Mouse (Mus musculus): ENCODE data around the gene Arhgap21.

Arhgap21 gene

DNA sequence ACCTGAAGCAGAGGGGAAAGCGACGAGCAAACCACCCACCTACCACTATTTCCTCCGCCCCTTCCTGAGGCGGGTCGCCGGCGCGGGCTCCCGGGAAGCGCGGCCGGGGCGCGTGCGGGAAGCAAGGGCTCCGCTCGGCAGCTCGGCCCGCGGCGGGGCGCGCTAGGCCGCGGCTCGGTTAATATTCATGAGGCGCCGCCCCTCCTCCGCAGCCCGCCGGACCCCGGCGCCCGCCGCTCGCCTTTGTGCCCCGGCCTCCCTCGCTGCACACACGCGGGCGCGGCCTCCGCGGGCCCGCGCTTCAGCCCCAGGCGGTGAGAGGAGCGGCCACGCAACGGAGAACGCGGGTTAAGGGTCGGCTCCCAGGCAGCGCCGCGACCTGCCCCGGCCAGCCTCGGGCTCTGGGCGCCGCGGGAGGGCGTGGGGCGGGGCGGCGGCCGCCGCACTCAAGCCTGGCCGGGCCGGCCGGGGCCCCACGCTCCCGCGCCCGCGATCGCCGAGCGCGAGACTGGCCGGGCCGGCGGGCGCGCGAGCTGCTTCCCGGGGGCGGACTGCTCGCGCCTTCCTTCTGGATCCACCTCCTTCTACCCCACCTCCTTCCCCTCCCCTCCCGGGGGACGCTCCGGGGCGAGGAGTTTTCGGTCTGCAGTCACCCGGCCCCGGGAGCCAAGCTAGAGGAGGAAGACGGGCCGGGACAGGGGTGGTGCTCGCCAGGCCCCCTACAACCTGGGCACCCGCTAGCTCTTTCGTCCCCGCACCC, at the start of gene Arhgap21:
Arhgap21 (minus strand) TSS at position 441 of the 760 bp plus-strand sequence.
- DNase-seq (ENCODE audit: low read depth): peak; percentile 89

DNA sequence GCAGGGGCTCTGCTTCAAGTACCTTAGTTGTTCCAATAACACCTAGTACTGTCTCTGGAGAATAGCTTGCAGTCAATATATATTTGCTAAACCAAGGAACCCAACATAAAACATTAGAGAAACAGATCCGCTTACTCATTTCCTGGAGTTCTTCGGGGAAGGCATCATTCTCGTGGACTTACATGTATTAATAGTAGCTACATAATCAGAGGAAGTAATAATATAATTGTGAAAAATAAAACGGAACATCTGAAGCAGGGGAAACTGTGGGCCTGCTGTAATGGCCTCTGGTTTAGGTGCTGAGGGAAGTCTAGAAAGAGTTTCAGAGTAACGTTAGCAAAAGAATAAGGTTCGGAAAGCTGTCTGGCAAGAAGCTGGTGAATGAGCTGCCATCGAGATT, 47.9 kb upstream of the Arhgap21 start:
- no peak for DNase-seq (ENCODE audit: low read depth)

DNA sequence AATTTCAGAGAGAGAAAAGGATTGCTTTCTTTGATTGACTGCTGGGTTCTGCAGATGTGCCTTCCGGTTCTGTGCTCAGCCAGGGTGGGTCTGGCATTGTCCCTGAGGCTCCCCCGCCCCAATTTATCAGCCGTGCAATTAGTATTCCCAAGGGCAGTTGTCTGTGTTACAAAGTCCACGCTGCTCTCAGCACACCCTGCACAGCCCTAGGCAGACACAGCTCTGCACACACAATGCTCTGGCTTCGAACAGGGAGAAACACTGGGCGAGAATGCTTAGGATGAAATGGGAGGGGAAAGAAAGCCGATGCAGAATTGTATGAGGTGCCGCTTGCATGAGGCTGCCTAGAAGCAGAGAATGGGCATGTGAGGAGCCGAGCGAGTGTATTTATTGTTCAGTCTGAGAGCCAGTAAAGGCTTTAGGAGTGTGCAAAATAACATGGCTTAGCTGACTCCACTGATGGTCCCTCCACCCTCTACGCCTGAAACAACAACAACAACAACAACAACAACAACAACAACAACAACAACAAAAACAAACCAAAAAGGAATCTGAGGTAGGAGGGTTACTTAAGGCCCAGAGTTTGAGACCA, 42.2 kb upstream of the Arhgap21 start:
- no peak for DNase-seq (ENCODE audit: low read depth)

DNA sequence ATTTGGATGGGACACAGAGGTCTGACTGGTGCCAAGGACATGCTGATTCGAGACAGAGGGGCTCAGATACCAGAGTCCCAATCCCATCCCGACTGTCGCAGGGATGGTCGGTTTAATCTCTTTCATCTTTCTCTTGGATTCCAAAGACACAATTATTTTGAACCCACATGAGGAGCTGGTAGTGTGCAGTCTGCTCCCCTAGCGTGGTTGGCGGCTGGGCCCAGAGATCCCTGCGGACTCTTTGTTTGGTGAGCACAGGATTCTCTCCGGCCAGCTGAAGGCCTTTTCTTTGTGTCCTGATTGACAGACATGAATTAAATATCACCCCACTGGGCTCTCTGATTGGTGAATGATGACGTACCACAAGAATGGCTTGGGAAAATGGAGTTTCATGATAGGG, 41.5 kb upstream of the Arhgap21 start:
- DNase-seq (ENCODE audit: low read depth): no peak

DNA sequence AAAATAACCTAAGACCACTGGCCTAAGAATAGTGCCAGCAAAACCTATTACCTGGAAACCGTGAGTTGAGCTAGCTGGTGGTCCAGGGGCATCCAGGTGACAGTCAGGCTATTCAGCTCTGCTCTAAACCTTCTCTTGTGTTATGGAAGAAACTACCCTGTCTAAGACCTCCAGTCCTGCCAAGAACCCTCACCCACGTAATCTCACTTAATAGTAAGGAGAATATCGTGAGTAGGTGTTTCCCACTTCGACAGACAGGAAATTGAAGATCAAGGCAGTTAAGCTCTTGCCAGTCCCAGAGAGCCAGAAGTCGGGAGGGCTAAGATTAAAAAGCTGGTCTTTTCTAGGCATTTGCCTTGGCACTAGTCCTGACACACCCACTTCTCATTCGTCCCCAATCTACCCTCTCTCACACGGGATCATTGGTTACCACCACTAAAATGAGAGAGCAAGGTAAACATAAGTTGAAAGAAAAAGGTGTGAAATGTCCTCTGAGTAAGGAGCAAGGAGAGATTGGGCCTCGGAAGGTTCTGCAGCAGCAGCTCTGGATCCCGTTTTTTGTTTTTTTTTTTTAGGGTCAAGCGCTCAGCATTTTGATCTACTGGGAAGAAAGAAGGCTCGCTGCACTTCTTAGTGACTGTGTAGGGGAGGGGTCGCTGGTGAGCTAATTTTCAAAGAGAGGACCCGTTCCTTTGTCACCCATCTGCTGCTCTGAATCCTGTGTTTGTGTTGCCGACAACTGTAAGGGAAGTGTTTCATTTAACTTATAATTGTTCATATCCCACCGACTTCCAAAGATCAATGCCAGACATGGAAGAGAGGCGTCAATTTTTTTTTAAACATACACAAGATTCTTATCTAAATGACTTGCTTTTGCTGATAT, 40.8 kb upstream of the Arhgap21 start:
- DNase-seq (ENCODE audit: low read depth): no peak

DNA sequence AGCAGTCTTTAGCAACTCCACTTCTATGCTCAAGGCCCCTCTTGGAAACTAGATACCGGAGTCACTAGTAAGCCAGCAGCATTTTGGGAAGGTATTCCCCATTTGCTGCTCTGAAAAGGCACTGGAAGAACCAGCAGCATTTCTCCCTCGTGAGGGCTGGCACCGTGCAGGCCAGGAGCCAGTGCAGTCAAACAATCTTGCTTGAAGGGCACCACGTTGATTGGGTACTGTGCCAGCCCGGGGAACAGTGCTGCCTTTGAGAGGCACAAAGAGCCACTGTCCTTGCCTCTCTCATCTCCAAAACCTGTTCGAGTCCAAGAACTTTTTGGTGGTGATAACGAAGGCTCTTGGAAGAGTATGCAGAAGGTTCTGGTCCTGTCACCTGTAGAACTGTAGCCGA, 33.9 kb upstream of the Arhgap21 start:
- DNase-seq (ENCODE audit: low read depth): no peak

DNA sequence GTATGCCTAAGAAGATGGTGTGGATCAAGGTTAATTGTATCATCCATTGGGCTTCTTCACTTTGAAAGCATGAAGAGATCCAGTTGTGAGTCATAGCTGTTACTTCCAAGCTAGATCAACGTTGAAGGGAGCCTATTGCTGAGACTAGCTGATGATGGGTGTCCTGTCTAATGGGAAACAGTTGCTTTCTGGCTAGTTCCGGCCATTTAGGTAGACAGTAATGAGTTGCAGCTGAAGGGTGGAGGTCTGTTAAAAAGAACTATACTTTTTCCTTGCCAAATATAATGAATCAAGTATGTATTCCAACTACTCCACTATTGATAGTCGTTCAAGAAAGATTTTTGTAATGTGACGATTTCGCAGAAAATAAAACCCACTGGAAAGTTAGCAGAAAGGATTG, 32.5 kb upstream of the Arhgap21 start:
- DNase-seq (ENCODE audit: low read depth): peak; percentile 58

DNA sequence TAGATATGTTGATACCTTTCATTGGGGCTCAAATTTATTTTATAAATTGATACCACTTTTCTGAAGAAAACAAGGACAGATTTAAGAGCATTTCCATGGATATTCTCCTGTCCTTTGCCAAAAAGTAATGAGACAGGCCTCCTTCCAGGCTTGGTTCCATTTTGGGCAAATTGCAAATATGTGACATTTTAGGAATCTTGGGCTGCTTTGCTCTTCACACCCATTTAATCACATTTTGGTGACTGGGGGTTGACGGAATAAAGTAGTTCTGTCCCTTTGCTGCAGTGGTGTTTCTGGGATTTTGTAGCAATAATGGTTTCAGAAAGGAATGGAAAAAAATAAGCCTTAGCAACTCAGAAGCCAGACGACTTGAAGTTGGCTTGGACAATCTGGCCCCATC, 26.9 kb upstream of the Arhgap21 start:
- no peak for DNase-seq (ENCODE audit: low read depth)

DNA sequence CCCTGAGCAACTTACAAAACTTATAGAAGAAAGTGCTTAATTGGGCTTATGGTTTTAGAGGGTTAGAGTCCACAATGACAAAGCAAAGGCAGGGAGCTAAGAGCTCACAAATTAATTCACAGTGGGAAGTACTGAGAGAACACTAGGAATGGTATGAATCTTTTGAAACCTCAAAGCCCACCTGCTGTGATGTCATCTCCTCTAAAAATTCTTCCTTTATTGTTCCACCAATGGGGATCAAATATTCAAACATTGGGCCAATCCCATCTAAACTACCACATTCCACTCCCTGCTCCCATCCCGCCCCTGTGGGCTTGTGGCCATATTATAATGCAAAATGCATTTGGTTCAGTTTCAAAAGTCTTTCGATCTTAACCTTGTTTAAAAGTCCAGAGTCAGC, 22.8 kb upstream of the Arhgap21 start:
- no peak for DNase-seq (ENCODE audit: low read depth)

DNA sequence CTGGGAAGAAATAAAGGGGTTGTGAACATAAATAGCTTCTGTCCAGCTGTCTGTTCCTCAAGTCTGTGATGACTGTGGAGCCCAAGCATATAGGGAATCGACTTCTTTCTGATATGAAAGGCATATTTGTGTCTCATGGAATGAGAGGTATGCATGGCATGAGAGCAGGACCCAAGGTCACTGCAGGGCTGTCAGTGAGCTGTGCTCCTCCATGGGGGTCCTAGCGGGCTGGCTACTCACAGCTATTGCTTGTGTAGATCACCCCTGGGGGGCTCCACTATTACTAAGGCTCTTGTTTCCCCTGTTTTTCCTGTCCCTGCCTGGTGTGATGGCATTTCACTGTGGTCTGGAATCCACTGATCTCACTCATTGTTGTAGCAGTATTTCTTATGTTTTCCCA, 22.2 kb upstream of the Arhgap21 start:
- no peak for DNase-seq (ENCODE audit: low read depth)

DNA sequence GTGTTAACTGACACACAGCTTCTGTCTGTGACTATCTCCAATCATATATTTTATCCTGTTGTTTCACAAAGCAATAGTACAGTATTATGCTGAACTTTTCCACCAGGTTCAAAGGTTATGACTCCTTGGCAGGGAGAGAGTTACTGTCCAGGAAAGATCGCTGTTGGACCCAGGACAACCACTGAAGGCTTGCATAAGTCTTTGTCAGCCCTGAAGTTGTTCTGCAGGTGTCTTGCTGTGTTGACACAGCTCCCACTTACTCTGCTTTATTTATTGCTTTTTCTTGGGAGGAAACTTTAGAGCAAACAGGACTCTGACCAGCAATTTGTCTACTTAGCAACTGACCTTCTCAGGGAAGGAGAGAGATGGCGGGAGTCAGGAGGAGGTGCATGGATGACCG, 21.4 kb upstream of the Arhgap21 start:
- no peak for DNase-seq (ENCODE audit: low read depth)

DNA sequence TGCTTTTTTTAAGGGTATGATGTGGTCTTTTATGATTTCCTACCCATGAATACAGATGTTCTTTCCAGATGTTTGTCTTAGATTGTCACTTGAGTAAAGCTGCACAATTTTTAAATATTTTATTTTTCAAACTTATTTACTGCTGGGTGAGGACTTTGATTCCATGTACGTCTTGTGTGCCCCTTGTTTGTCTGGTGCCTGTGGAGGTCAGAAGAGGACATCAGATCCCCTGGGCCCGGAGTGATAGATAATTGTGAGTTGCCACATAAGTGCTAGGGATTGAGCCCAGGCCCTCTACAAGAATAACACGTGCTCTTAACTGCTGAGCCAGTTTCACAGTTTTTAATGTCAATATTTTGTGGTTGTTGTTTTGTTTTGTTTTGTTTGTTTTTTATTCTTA, 19.1 kb upstream of the Arhgap21 start:
- DNase-seq (ENCODE audit: low read depth): no peak

DNA sequence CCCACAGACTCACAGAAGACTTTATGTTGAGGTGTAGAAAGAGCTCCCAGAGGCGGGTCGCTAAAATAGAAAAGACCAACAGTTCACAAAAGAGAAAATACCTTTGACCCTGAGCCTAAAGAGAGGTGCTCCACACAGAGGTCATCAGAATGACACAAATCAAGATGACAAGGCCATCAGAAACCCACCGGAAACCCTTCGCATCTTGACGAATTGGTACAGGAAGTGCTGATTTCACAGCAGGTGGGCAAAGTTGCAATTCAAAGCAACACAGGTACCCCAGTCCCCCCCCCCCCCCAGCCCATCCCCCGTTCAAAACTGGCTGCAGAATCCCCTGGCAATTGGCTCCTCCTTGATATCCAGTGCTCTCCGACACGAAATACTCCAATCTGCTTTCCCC, 10.0 kb upstream of the Arhgap21 start:
- DNase-seq (ENCODE audit: low read depth): no peak

DNA sequence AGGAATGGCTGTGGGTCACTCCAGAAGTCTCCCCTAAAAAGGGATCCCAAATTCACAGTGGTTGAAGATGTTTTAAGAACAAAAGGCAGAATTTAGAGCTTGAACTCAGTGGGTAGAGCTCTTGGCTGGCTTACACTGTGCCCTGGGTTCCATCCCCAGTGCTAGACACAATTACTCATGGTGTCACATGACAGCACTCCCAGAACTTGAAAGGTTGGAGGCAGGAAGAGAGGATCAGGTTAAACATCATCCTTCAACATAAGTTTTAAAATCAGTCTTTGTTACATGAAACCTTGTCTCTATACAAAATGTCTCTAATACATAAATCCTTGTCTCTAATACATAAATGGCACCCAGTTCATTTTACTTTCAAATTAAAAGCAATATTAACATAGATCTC, 8.4 kb upstream of the Arhgap21 start:
- DNase-seq (ENCODE audit: low read depth): no peak

DNA sequence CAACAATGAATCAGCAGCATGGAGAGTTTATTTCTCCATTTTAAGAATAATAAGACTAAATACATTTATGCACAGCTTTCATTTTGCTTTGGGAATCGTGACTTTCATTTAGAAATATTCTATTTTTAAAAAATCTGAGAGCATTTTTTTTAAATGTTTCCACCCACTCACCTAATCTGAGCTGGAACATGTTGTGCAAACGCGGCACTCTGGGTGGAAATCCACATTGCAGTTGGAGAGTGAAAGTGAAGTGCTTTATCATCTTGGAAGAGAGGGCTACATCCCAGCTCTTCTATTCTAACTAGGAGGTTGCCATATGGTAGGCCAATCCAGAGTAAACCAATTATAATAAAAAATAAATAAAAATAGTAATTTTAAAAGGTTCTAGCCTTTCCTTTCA, 4.8 kb upstream of the Arhgap21 start:
- no peak for DNase-seq (ENCODE audit: low read depth)

DNA sequence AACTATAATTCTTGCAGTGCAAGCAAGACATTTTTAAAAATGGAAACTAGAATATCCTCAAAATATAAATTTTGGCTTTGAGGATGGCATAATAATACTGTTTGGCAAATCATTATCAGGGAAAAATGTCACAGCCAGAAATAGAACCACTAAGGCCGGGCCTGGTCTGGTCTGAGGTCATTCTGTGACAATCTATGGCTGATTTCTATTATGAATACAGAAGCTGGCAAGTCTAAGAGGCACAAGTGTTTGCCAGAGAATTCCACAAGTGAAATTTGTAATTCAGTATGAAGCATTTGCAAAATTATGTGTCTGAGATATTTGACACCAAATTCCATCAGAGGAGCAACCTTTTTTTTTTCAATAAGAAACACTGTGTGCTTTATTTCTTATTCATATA, 3.5 kb upstream of the Arhgap21 start:
- no peak for DNase-seq (ENCODE audit: low read depth)

DNA sequence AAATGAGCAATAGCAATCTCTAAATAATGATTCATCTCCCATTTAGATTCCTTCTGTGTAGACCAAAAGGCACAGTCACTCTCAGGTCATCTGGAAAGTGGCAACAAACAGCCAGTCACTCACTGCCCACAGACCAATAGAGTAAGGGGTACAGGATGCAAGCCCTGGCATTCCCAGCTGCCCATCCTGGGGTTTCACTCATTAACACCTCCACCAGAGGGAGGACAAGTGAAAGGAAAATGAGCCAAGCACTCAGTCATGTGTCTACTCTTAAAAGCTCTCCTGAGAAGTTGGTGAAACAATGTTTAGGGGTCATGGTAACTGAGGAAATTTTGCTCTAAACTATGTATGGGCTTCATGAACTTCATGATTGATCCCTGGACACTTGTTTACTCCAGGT, 2.9 kb upstream of the Arhgap21 start:
- peak; percentile 38 for DNase-seq (ENCODE audit: low read depth)

DNA sequence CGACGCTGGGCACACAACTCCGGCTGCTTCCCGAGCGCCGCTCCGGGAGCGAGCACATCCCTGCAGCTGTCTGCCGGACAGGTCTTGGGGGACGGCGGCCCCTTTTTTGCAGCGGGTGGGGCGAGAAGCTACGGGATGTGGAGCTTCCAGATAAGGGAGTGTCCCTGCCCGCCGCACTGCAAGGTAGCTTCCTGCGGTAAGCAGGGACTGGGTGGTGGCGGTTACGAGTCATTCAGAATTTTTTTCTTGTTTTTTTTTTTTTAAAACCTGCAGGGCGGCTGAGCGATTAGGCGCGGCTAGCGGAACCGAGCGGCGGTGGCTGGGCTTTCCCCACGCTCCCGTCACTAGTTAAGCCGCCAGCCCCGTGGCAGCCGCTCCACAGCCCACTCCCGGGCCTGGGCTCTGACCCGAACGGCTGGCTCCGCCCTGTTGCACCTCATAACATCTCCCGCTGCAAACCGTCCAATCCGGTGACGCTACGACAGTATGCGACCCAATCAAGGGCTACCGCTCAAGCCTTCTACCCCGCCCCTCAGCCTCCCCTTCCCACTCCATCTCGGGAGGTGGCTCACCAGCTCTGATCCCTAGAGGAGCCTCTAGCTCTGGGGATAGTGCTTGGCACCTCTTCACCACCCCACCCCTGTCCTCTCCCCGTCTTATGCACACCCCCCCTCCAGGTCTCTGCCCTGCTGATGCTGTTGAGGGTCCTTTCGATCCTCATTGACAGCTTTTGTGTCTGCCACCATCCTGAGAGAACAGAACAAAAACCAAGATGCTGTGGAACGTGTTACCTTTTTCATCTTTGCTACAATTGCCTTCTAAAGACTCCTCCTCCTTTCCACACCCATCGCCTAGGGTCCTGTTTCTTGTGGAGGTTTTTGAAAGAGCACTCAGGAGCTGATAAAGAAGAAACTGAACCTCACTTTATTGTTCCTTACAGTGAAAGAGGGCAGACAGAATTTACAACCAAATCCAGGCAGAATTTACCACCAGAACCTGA, 820 bp upstream of the Arhgap21 start:
- peak; percentile 96 for DNase-seq (ENCODE audit: low read depth)

DNA sequence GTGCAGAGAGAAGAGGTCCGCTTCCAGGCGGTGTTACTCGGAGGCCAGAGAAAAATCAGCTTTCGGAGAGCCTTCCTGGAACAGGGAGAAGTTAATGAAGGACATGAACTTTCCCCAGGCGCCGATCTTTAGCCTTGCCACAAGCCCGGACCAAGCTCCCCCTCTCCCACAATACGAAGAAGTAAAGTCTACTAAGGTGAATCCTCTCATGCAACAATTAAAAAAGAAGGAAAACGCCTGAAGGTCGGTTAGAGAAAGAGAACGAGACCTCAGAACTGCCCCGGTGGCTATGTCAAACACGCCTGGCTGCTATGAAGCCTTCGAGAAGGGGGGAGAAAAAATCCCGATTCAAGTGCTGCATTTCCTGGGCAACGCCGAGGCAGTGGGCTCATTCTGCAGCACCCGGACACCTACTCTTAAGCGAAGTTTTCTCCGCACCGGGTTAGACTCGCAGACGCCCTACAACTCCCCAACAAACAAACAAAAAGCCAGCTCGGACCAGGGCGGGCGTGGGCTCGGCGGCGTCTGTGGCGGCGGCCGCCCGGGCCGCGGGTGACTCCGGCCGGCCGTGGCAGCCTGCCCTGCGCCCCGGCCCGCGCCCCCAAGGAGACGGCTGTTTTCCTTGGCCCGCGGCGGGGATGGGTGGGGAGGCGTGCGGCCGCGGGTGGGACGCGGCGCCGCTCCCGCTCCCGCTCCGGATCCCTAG, 882 bp downstream of the Arhgap21 start:
- peak; percentile 60 for DNase-seq (ENCODE audit: low read depth)

DNA sequence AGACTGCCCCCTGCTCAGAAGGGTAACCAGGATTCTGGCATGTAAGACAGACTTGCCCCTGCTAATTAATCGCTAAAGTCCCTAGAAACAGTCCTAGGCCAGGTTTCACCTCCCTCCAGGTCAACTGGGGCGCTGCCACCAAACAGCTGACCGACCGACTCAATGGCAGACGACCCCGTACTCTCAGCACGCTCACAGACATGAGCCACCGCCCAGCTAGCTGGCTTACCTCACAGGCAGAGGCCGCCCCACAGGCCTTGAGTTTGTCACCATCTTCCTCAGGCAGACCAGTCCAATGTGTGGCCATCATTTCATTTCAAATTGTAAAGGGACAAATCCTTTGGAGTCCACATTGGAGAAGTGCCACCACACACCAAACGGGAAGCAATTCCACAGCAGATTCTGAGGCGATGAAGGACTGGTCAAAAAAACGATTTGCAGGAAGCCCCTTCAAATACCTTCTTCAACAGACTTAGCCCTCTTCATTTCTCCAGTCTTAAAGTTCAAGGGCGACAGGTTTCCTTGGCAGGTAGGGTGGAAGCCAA, 1.5 kb downstream of the Arhgap21 start:
- peak; percentile 41 for DNase-seq (ENCODE audit: low read depth)

Measured in NIH3T3 (cell line).